Mouse (Mus musculus) retina, postnatal 7 days (tissue): Measurements from ENCODE around the gene Camk1d.
"Not testable (repeated sequence)": the region's sequence is repeated elsewhere in the genome, so short reads cannot be mapped to it uniquely, and the experiment has no call there.

ENCODE experiments used
- DNase-seq: peaks from one replicate; pipeline ENCODE4 v3.0.0-alpha.2; 2012; ENCODE audit warnings: low read depth, low spot score

Gene Camk1d

DNA sequence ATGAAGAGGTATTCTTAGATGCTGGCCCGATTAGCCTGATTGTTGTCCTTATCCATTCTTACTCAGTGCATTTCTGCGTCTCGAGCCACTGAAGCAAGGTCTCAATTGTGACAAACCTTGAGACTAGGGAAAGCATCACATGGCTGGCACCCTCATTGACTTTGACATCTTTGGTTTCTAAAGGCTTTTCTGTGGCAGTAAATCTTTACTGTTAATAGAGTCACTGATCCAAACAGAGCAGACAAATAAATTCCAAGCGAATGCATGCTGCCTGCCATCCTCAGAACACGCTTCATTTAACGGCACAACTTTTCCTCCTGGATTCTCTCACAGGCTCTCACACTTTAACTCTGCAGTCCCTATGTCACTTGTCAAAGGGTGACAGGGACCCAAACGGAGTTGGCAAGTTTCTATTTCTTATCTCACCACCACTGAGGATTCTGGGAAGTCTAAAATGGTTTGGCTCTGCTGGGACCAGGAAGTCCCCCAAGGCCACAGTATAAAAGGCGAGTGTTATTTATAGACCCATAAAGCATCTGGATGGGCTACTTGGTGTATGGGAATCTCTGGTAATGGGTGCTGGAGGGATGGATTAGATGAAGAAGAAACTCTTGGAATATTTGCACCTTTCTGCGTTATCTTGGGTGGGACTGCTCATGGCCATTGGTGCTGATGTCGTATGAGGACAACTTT is 141.9 kb downstream of the Camk1d start:
- DNase-seq: no peak

DNA sequence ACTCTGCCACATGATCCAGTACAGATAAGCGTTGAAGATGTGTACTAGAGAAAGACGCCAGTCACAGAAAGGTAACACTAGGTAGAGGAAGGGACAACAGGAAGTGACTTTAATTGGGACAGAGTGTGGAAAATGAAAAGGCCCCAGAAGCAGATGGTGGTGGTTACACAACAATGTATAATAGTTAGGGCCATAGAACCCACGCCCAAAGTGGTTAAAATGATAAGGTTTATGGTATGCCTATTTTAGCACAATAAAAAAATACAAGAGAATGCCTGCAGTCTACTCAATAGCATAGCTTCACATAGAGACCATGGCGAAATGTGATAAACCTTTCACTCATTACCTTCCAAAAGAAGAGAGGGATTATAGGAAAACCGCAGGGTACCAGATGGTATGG is 147.7 kb downstream of the Camk1d start:
- DNase-seq: no peak

DNA sequence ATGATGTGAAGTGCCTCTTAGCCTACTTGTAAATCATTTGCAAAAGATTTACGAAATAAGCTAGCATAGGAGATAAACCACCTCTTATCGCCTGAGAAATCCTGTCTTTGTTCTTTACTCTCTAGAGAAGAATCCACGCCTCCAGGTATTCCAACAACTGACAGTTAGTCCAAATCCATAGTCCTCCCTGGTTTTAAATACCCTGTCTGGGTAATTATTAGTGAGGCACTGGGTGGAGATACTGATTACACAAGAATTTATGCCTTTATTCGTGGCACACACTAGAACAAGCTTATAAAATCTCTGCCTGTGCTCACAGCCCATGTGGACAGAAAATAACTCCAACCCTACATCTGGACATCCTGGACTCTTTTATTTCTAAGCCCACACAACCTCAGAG is 150.6 kb downstream of the Camk1d start:
- DNase-seq: no peak

- no peak for DNase-seq
Observed at GRCm38 (mm10) chr2:5561446-5561845, 152.9 kb downstream of the Camk1d start.

GRCm38 (mm10) chr2:5553264-5553663 is 161.1 kb downstream of the Camk1d start:
- DNase-seq: no peak

DNA sequence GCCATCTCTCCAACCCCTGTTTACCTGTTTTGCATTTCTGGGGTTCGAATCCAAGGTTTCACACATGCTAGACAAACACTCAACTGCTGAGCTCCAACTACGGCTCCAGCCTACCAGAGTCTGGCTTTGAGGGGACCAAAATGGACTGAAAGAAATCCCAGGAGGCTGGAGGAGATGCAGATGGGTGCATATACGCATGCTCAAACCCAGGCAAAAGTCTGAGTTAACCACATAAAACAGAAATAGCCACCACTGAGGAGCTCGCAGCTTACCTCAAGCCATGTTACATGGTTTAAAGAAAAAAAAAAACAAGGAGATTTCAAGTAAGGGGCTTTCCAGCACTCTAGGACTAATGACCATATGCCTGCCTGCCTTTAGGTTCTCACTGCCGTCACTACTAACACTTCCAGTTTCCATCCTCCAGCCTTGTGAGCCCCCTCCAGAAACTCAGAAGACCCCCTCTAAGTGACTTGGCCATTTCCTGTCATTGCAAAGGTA is 162.5 kb downstream of the Camk1d start:
- DNase-seq: no peak

GRCm38 (mm10) chr2:5549334-5549733 is 165.0 kb downstream of the Camk1d start:
- DNase-seq: no peak

DNA sequence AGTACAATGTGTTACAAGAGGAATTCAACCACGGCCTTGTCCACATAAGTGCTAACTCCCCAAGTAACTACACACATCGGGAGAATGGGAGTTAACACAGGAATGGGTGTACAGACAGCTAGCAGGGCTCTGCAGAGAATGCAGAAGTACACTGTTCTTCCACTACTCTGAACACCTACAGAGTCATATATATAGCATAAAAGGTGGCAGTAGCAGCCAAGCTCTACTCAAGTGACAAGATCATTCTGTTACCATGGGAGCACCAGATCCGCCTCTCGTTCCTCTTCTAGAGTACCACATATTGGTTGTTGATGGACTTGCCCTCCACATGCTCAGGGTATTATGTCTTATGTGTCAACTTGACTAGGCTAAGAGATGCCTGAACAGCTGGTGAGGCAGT is 165.4 kb downstream of the Camk1d start:
- DNase-seq: no peak

DNA sequence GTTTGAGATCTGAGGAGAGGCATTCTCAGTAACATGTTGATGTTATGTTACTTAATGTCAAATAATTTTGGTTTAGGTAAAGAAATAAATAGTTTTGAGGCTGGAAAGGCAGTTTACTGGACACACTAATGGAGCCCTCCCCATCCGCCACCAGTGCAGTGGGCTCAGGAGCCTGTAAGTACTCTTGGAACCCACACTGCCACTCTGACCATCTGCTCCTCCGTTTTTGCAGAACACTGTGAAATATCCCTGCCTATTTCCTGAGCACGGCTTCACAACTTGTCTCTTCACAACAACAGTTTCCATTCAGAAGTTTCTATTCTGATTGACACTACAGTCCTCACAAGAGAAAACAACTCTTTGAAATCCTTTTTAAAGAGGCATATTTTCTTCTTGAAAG is 173.4 kb downstream of the Camk1d start:
- DNase-seq: no peak

DNA sequence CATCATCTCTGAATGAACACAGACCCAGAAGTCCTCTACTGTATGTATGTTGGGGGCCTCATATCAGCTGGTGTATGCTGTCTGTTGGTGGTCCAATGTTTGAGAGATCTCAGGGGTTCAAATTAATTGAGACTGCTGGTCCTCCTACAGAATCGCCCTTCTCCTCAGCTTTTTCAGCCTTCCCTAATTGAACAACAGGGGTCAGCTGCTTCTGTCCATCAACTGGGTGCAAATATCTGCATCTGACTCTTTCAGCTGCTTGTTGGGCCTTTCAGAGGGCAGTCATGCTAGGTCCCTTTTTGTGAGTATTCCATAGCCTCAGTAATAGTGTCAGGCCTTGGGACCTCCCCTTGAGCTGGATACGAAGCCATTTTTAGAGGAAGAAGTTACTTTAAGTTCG is 174.4 kb downstream of the Camk1d start:
- not testable (repeated sequence) for DNase-seq

- no peak for DNase-seq
Observed at GRCm38 (mm10) chr2:5533868-5534267, 180.4 kb downstream of the Camk1d start.

DNA sequence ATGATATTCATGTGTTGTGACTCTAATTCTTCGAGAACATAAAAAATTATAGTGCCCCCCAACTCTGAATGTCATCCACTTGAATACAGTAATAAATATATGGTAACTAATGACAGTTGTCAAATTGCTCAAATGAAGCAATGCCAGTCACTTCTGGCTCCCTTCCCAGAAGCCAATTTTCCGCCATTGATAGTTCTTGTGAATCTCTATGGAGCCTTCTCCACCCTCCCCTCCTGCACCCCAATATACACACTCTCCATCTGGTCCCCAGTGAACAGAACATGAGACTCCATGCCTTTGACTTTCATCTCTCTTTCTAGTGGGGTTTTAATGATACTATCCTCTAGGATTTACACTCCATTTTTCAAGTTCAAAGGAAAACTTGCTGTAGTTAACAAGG is 184.3 kb downstream of the Camk1d start:
- DNase-seq: peak; percentile 13

DNA sequence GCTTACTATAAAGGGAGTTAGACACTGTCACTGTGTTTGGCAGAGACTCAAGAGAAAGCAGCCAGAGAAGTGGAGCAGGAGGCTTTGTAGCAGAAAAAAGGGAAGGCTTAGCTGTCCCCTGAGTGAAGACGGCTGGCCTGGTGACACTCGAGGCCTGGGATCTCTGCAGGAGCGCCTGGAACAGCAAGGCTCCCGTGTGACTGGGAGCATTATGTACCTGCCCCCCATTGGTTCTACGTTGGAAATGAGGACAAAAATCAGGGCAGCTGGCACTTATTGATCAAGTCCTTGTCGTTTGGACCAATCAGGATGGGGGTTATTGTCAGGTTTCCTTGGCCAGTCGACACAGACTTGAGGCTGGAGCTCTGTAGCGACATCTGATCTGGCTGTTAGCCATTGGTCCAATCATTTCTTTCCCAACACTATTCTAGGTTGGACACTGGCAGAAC is 195.1 kb downstream of the Camk1d start:
- no peak for DNase-seq

- DNase-seq: no peak
Observed at GRCm38 (mm10) chr2:5515106-5515505, 199.2 kb downstream of the Camk1d start.

- DNase-seq: no peak
Observed at GRCm38 (mm10) chr2:5514095-5514494, 200.2 kb downstream of the Camk1d start.

- DNase-seq: no peak
Observed at GRCm38 (mm10) chr2:5513621-5514020, 200.7 kb downstream of the Camk1d start.

GRCm38 (mm10) chr2:5510042-5510441 is 204.3 kb downstream of the Camk1d start:
- DNase-seq: no peak

DNA sequence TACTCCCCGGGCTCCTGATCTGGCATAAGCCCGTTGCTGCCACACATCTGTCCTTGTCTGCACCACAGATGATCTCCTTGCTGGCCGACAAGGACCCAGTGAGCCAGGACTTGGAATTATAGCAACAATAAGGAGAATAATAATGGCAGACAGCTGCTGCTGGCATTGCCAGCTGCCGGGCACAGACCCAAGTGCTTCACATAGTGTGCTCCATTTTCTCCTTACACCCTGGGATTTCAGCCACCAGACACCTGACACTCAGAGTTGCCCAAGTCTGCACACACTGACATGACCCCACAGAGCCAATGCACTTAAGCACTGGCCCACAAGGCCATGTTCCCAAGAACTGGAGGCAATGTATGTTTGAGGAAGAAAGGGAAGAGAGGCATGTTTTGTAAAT is 214.7 kb downstream of the Camk1d start:
- DNase-seq: no peak

- no peak for DNase-seq
Observed at GRCm38 (mm10) chr2:5489916-5490315, 224.4 kb downstream of the Camk1d start.

- DNase-seq: no peak
Observed at GRCm38 (mm10) chr2:5487344-5487743, 227.0 kb downstream of the Camk1d start.

DNA sequence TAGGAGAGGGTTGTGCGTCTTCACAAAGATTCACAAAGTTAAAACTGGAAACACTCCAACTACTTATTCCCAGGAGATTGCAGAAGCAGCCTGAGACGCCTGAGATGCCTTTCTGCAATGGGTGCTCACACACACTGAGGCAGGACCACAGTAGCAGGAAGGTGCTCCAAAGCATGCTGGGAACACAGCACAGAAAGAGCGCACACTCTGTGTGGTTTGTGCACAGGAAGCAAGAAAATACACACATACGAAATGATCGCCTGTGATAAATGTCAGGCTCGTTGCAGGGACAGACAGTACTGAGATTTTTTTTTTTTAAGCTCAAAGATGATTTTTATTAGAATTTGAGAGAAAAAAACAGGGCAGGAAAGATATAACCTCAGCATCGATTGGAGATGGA is 227.7 kb downstream of the Camk1d start:
- DNase-seq: no peak

DNA sequence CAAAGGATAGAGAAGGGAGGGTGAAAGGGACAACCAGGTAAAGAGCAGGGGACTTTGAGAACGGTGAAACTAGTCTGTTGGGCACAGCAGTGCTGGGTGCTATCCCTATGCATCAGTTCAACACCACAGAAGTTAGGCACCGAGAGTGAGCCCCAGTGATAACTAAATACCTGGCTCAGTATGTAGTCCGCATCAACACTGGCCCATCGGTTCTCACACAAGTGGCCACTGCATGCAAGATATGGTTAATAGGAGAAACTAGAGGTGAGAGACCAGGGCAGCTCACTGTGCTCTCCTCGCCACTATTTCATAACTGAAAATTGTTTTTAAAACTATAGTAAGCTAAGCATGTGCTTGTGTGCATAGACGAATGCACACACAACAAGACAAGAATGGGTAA is 228.5 kb downstream of the Camk1d start:
- DNase-seq: no peak

GRCm38 (mm10) chr2:5479886-5480285 is 234.4 kb downstream of the Camk1d start:
- no peak for DNase-seq

GRCm38 (mm10) chr2:5478709-5479108 is 235.6 kb downstream of the Camk1d start:
- no peak for DNase-seq
